Mouse (Mus musculus) kidney, adult 18-20 months (tissue): Measurements from ENCODE around the gene Hcn4.

Experiments
- DNase-seq: peaks from one replicate; pipeline ENCODE4 v3.0.0; 2021

Gene Hcn4

DNA sequence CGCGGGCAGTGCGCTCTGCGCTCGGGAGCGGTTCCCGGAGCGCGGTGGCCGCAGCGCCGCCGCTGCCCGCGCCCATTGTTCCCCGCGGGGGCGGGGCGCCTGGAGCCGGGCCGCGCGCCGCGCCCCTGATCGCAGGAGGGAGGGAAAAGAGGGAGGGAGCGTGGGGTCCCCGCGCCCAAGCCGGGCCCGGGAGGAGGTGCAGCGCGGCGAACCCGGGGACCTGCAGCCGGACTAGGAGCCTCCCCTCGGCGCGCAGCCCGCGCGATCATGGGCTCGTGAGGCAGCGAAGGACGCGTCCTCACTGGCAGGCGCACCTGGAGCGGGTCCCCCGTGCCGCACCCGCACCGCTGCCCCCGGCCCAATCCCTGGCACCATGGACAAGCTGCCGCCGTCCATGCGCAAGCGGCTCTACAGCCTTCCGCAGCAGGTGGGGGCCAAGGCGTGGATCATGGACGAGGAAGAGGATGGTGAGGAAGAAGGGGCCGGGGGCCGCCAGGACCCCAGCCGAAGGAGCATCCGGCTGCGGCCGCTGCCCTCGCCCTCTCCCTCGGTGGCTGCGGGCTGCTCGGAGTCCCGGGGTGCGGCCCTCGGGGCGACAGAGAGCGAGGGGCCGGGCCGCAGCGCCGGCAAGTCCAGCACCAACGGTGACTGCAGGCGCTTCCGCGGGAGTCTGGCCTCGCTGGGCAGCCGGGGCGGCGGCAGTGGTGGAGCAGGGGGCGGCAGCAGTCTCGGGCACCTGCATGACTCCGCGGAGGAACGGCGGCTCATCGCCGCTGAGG is at the start of gene Hcn4:
Gene Hcn4 (plus strand): TSS at position 274 of the 779 bp plus-strand sequence.
- DNase-seq = no peak

DNA sequence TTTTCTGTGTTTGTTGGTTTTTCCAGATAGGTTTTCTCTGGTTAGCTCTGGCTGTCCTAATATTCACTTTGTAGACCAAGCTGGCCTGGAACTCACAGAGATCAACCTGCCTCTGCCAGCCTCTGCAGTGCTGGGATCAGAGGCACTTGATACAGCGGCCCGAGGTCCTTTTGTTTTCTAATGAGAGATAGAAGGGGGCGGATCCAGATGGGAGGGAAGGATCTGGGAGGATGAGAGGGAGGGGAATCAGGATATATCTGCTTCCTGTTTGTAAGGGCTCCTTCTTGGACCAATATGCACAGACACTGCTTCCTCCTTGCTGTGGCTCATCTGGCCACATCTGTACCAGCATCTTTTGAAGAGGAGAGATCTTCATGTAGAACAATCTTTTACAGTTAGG is 48.5 kb upstream of the Hcn4 start:
- no peak for DNase-seq

DNA sequence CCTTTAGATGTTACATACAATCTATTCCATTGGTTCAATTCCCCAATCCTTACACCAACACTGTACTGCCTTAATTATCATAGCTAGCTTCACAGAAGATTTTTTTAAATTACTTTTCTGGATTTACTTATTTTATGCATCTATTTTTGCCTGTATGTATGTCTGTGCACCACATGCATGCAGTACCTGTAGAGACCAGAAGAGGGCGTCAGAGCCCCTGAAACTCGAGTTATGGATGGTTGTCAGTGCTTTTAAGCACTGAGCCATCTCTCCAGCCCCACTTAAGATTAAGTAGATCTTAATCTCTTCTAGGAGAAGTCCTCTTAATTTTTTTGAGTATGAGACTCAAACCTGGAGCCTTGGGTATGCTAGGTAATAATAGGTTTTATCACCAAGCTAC is 47.8 kb upstream of the Hcn4 start:
- no peak for DNase-seq

- no peak for DNase-seq
These were observed 33.7 kb upstream of the Hcn4 start for GRCm38 (mm10) chr9:58789476-58789875.

GRCm38 (mm10) chr9:58798155-58798554 is 25.1 kb upstream of the Hcn4 start:
- DNase-seq = no peak

- DNase-seq = no peak
These were observed 21.8 kb upstream of the Hcn4 start for GRCm38 (mm10) chr9:58801441-58801840.

- DNase-seq = no peak
These were observed 20.9 kb upstream of the Hcn4 start for GRCm38 (mm10) chr9:58802294-58802693.

DNA sequence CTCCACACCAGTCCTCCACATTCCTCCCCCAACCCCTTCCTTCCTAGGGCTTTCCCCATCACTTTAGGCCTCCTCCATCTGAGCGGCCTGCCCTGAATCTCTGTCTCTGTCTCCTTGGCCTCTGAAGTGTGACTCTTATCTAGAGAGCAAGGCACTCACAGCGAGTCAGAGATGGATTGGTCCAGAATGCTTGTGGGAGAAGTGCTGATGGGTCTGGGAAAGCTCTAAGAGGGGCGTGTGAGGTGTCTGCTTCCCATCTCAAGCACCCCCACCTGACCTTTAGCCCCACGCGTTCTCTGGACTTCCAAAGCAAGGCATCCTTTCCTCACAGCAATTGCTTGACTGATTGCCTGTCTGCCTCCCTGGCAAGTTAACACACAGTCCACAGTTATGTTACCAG is 20.4 kb upstream of the Hcn4 start:
- DNase-seq = no peak

- peak; percentile 69 for DNase-seq
These were observed 17.5 kb upstream of the Hcn4 start for GRCm38 (mm10) chr9:58805601-58806318.

GRCm38 (mm10) chr9:58811171-58811570 is 12.0 kb upstream of the Hcn4 start:
- no peak for DNase-seq

DNA sequence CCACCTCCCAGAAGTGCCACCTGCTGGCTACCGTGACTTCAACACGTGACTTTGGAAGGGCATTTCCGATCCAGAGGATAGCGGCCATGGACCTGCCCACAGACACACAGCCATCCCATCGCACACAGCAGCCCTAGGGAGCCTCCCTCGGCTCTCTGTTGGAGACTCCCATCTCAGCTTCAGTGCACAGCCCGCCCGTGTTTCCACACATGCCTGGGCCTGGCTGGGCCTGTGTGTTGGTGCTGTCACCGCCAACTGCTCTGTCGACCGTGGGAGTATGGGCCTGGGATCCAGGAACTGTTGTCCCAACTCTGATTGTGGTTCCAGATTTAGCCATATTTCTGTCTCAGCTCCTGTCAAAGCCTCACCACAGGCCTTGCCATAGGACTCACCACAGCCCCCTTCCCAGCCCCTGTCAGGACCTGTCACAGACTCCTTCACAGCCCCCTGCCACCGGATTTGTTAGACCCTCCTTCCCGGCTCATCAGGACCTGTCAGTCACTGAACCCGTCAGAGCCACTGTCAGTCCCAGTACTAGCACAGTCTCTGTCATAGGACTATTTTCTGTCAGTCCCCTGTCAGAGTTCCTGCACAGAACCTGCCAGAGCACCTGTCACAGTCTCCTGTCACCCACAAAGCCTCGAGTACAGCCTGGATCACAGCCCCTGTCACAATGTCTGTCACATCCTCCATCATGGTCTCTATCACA is 7.5 kb upstream of the Hcn4 start:
- DNase-seq = no peak

DNA sequence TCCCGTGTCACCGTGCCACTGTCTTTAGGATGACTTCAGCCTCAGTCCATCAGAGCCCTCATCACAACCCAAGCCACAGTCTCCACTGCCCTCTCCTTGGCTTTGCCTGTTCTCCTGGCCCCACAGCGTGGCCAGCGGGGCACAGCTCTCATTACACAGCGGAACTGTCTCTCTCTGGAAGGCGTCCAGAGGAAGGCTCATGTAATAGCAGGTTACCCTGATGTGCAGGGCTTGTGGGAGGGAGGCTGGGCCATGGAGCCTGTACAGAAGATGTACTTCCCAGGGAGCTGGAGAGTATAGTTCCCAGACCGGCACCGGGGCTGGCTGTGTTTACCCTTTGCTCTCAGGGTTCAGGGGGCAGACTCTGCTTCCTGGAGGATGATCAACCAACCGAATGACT is 6.8 kb upstream of the Hcn4 start:
- DNase-seq = no peak

- no peak for DNase-seq
These were observed 5.5 kb upstream of the Hcn4 start for GRCm38 (mm10) chr9:58817676-58818075.

- peak; percentile 66 for DNase-seq
These were observed 651 bp upstream of the Hcn4 start for GRCm38 (mm10) chr9:58822431-58823091.

- DNase-seq = no peak
These were observed 655 bp downstream of the Hcn4 start for GRCm38 (mm10) chr9:58823918-58824215.

GRCm38 (mm10) chr9:58829627-58830026 is 6.4 kb downstream of the Hcn4 start:
- DNase-seq = no peak

DNA sequence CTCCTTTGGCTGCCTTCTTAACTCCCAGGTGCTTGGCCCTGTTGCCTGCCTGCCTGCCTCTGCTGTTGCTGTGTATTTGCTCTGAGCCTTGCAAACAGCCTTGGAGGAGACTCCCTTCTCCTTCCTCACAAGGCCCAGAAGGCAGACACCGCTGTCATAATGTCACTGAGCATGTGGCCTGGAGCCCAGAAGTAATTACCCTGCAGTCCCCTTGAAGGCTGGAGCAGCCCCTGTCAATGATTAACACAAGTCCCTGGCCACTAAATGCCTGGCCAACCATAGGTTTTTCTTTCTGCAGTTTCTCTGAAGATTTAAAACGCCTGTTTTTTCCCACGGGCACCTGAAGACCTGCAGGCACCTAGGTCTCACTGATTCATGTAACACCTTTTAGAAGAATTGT is 9.7 kb downstream of the Hcn4 start:
- peak; percentile 52 for DNase-seq

- no peak for DNase-seq
These were observed 14.0 kb downstream of the Hcn4 start for GRCm38 (mm10) chr9:58837174-58837573.

DNA sequence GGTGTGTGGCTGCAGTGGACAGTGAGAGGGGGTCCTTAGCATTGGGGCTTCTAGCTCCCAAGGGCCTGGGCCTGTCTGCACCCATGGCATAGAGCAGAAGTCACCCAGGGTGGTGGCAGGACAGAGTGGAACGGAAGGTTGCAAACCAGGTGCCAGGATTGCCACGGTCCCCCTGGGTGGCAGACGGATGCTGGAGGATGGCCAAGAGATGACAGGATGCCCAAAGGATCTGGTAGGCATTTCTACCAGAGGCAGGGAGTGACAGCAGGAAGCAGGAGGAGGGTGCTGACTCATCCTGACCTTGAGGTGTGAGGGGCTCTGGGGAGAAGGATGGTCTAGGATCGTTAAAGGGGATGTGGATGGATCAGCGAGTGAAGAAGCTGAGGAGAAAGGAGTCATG is 15.3 kb downstream of the Hcn4 start:
- DNase-seq = no peak

DNA sequence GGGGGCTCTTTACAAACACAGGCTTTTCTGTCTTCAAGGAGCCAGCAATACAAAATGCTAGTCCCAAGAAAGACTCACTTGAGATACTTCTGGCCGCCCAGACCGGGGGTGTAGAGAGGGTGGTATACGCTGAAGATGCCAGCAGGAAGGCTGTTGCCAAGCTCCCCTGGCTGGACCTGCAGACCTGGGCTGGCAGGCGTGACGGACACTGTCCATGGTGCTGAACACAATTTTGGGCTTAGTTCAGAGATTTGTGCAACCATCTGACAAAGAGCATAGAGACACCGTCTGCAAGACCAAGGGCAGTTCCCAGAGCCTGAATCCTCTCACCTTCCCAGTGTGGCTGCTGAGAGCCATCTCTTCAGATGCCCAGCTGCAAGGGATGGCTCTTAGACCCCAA is 18.4 kb downstream of the Hcn4 start:
- peak; percentile 69 for DNase-seq

DNA sequence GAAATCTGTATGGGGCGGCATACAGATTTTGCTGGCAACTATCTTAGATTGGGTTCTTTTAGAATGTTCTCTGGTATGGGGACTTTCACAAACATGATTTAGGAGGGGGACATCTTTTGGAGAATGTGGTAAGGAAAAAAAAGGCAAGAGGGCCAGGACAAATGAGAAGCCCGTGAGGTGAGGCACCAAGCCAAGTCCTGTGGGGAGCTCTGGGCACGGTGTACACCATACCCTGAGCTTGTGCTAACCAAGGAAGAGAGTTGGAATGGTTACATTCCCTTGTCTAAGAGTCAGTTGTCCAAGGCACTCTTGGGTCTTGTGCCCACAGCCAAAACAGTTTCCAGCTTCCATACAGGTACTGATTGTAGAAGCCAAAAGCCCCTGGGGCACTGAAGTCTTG is 21.4 kb downstream of the Hcn4 start:
- DNase-seq = no peak

DNA sequence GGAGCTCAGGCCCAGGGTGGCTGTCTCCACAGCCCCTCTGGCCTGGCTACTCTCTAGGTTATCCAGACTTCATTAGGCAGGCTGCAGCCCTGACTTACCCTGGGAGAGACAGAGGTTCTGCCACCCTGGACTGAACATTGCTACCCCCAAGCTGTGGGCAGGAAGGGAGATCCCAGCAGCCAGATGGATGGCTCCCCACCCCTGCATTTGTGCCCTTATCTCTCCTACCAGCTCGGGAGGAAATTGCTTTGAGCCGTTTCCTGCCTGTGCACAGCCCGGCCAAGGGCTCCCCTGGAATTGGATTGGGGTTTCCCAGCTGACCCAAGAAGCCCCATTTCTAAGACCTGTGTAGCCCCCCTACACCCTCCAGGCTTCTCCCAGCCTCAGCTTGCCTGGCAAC is 23.8 kb downstream of the Hcn4 start:
- no peak for DNase-seq

DNA sequence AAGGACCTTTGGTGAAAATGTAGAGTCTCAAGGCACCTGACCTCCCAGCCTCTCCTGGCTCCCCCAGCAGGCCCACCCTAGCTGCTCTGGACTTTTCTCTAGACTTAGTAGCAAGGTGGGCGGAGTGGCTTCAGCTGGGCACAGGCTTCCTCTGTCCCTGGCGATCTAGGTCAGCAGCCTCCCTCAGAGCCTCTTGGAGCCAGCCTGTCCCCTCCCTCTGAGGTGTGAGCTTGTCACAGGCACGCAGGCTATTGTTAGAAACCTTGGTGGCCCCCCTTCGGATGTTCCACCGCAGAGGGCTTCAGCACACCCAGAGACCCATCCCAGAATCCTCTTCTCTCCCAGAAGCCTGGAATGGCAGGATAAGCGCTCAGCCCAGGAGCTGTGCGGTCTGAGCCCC is 24.5 kb downstream of the Hcn4 start:
- no peak for DNase-seq
